Mouse (Mus musculus) urinary bladder, postnatal 10 days (tissue): ENCODE results near the gene Rev1.
A peak's percentile ranks its signal among the peaks of the same experiment; 100 is the strongest.

ENCODE experiments used
- DNase-seq: peaks from one replicate; pipeline ENCODE4 v3.0.0; 2022; ENCODE audit warnings: low spot score

Rev1 gene

DNA sequence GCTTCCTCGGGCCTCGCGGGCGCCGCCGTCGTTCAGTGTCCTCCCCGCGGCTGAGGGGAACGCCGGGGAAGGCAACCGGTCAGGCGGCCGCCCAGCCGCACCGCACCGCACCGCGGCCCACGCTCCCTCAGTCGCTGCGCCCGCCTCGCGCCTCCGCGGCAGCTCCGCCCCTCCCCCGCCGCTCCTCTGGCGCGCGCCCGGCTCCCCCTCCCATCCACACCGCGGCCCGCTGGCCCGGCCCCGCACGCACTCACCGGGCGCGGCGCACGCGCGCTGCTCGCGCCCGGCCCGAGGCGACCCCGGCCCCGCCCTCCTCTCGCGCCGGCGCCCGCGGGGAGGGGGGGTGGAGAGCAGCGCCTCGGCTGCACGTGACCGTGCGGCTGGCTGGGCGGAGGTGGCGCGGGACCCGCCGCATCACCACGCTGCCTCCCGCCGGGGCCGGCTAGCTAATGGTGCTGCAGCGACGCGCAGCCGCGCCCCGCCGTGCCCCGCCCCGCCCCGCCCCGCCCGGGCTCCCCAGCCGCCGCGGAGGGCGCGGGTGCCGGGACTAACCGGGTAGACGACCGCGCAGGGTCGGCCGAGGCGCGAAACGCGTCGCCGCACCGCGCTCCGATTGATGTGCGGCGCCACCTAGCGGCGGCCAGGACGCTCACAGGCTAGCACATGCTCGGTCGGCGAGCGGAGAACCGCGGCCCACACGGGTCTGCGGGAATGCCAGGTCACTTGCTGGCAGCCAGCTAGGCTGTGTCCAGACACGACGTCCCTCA lies at the start of gene Rev1:
TSS of gene Rev1 (minus strand) at position 301 of the 767 bp plus-strand sequence.
- peak; percentile 74 for DNase-seq

DNA sequence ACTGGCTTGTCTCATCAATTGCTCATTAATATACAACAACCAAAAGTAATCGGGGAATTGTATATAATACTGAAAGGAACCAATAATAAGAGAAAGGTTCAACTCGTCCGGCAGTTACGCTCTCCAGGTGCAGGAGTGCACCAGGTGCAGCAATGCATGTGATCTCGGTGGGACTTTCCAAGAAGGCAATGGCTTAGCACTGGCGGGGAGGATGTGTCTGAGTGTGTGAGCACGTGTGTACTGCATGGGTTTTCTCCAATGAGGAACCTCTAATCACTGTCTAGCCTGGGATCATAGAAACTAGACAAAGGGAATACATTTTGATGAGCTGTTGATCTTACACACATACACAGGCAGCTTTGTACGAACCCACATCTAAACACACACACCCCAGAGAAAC lies 49.3 kb upstream of the Rev1 start:
- DNase-seq: no peak

DNA sequence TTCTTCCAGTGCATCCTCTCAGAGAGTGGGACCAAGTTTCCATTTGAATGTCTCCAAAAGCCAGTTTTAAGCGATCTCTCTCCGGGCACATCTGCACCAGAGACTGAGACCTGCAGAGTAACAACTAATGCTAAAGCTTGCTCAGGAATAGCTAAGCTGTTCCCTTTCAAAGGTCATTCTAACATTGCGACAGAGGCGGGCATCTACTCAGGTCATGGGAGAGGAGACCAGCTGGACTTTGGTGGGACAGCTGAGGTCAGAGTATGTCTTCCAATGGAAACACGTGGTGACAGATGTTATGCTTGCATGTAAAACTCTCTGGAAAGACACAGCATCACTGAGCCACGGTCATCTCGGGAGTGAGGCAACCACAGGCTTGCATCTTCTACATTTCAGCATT lies 46.5 kb upstream of the Rev1 start:
- DNase-seq: no peak

DNA sequence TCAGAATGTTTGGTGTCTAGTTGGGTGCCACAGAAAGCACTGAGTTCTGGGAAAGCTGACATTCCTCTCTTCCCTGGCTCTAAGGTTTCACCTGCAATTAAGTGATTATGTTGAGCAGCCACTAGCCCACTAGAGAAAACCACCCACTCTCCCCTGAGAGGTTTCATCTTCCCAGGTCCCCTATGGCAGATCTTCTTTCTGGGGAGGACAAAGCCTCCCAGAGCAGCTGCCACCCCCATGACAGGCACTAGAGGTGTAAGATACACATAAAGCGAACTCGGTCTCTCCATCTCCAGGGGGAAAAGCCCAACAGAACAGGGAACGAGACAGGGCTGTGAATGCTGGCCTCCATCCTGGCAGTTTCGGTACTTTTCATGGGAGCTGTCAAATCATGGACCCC lies 42.3 kb upstream of the Rev1 start:
- no peak for DNase-seq

DNA sequence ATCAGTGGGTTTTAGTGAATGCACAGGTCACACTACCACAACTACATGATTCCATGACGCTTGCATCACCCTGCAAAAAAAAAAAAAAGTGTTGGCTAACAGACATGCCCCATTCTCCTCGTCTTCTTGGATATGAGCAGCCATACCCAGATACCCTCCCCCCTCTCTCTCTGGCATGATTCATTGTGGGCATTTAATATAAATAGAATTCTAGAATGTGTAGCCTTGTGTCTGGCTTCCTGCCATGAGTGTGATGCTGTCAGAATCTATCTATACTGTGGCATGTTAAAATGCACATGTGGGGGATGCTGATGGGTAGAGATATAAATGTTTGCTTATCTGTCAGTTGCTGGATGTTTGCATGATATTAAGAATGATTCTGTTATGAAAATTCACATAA lies 36.1 kb upstream of the Rev1 start:
- DNase-seq: no peak

DNA sequence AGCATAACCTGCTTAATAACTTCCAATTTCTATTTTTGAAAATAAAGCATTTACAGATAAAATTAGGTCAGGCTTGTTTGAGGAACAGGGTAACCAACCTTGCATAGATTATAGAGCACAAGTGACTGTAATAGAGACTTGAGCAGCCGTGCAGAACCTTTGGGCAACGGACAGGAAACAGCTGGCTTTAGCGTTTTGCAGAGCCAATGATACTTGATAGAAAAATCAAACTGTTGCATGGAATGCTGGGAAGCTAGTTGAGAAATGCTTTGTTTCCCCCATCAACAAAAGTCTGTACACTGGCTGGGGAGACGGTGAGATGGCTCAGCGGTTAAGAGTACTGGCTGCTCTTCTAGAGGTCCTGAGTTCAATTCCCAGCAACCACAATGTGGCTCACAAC lies 20.5 kb upstream of the Rev1 start:
- DNase-seq: no peak

DNA sequence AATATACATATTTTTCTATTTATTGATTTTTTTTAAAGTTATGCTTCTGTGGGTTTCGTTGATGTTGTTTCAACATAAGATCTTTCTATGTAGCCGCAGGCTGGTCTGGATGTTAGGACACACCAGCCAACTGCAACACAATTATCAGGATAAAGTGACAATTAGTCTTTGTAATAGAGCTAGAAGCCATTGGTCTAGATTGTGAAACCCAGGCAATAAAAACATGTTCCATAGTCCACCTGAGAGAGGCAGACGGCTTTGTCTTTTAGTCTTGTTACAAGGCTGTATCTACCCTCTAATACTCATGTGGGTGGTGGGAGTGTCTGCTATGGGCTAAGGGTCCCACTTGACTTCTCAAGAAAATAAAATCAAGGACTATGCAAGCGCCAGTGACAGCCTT lies 16.4 kb upstream of the Rev1 start:
- no peak for DNase-seq

DNA sequence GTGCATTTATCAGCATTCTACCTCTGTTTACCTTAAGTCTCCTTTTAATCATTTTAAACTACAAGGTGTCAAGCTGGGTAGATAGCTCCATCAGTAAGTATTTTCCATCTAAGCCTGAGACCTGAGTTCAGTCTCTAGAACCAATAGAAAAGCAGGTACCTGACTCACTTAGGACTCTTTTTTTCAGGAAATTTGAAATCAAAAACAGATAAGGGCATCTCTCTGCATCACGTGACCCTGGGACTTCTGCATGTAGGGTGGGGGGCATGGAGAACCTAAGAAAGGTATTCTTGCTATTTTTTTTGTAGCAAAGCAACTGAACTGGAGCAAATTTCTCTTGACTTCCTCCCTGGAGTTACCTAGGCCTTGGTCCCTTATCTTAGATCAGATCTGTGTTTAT lies 11.8 kb upstream of the Rev1 start:
- DNase-seq: no peak

DNA sequence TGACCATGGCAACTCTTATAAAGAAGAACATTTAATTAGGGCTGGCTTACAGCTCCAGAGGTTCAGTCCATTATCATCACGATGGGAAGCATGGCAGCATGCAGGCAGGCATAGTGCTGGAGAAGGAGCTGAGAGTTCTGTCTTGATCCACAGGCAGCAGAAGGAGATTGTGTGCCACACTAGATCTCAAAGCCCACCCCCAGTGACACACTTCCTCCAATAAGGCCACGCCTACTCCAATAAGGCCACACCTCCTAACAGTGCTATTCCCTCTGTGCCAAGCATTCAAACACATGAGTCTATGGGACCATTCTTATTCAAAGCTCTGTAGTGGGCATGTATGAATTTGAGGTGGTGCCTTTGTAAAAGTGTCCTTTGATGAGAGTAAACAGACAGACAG lies 11.3 kb upstream of the Rev1 start:
- DNase-seq: no peak

DNA sequence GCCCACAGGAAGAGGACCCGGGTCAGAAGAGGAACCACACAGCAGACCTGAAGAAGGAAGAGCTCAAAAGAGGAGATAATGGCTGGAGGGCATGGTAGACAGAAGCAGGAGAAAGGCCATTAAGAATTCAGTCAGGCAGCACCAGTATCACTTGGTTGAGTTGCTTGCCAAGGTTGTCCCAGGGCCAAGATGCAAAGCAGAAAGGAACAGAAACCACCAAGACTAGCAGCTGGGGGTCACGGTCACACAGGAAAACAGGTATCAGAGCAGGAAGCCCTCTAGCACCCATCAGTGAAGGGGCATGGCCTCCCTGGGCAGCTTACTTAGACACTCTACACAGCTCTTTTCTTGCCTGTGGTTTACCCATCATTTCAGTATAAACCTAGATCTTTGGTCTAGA lies 9.8 kb upstream of the Rev1 start:
- DNase-seq: no peak

DNA sequence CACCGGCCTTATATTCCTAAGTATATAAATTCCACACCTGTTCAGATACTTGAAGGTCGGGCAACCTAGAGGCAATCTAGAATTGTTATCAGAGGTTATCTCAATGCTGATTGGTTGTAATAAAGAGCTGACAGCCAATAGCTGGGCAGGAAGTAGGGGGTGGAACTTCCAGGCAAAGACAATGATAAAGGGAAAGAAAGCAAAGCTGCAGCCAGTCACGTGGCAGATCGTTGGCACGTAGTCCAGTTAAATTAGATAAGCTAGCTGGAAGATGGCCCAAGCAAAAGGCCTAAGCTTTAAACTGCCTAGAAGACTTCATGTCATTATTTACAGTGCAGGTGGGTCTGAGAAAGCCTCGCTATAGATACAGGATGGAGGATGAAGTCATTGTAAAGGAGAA lies 3.3 kb upstream of the Rev1 start:
- DNase-seq: no peak

DNA sequence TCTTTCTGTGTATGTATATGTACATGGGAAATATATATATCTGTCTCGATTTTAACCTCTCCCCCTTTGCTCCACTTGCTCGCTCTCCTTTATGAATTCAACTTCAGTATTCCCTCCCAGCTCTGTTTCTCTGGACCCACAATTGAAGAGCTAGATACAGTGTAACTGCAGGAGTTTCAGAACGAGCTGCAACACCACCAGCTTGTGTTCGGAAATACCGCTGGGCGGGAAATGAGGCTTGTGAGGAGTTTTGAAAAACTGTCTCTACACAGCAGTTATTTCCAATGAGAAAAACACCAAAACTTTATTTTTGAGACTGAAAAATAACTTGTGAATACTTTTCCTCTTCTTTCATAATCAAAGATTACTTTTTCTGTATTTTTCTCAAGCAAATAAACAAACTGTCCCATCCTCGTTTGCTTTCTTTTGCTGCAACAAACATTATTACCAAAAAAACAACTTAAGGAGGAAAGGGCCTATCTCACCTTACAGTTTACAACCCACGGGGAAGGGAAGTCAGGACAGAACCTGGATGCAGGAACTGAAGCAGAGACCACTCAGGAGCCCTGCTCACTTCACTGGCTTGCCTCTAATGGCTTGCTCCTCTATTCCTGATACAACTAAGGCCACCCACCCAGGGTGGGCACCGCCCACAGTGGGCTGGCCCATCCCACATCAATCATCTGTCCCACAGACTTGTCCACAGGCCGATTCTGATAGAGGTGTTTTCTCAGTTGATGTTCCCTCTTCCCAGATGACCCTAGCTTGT lies 1.3 kb upstream of the Rev1 start:
- no peak for DNase-seq

DNA sequence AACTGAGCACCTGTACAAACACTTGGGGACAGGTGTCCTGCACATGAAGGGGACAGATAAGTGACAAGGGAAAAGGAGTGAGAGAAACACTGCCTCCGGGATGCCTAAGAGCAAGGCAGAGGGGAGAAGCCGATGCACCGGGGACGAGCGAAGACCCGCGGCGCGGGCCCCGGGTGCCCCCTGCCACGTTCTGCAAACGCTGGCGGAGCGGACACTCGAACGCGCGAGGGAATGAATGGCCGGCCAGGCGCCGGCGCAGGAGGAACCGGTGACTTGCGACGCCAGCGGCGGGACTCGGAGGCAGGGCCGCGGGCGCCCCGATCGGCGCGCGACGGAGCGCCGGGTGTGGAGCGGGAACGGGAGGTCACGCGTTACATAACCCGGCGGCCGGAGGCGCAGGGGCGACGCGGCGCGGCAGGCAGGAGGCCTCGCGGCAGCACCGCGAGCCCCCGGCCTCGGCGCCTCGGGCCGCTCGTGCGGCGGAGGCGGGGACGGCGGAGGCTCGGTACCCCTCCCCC lies 623 bp downstream of the Rev1 start:
- DNase-seq: no peak

DNA sequence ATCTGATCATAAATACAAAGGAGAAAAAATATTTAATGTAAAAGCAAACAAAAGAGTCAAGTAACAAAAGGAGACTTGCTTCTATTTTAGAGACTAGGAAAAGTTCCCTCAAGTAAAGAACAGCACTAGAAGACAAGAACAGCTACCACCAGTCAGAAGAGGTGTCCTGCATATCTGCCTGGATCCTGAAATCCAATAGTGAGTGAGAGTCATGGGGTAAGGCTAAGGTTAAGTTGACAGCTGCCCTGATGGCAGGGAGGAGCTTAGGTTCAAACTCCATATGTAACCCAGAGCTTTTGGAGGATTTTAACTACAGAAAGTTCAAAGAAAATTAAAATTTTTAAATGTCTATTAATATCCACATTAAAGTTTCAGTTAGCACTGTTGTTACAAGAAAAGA lies 2.6 kb downstream of the Rev1 start:
- DNase-seq: no peak

DNA sequence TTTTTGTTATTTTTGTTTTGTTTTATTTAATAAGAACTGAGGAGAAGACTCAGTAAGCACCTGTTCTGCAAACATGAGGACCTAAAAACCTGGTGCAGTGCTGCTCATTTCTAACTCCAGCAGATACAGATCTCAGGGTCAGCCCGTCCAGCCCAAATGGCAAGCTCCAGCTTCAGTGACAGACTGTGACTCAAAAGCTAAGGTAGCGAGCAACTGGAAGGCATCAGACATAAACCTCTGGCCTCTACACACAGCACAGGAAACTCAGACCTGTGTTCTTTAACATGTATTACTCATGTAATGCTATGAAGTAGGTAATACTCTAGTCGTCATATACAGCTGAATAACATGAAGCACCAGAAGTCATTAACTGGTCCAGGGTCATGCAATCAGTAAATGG lies 3.2 kb downstream of the Rev1 start:
- no peak for DNase-seq

DNA sequence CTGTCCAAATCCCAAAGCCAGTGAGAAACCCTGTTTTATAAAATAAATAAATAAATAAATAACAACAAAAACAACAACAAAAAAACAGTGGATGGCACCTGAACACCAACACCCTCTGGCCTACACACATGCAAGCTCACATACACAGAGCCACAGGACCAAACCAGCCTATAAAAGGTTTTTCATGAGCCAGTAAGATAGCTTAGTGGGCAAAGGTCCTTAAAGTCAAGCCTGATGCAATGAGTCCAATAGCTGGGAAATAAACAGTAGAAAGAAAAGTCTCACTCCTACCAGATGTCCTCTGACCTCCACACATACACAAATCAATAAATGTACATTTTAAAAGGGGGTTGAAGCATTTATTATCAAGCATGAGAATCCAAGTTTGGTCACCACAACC lies 5.3 kb downstream of the Rev1 start:
- no peak for DNase-seq

DNA sequence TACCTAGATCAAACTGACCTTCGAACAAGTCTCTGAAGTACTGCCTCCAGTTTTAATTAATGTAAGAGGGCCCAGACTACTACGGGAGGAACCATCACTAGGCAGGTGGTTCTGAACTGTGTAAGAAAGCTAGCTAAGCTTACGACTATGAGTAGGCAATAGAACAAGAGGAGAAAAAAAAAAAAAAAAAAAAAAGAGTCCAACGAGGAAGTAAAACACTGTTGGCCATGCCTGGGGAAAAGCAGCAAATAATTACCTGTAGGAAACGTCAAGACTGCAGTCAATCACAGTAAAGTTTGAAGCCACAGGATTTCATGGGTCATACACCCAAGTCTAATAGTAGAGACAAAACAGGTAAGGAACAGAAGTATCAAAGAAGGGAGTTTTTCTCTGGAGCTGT lies 8.7 kb downstream of the Rev1 start:
- DNase-seq: no peak

DNA sequence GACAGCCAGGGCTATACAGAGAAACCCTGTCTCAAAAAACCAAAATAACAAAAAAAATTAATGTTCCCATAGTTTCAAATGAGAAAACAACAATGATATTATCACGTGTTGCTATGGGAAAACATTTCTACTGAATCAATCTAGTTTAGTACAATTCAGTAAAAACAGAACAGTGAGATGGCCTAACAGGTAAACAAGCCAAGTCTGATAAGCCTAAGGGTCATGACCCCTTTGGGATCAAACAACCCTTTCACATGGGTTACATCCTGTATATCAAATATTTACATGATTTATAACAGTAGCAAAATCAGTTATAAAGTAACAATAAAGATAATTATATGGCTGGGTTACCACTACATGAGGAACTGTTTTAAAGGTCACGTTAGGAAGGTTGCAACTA lies 11.0 kb downstream of the Rev1 start:
- DNase-seq: no peak

DNA sequence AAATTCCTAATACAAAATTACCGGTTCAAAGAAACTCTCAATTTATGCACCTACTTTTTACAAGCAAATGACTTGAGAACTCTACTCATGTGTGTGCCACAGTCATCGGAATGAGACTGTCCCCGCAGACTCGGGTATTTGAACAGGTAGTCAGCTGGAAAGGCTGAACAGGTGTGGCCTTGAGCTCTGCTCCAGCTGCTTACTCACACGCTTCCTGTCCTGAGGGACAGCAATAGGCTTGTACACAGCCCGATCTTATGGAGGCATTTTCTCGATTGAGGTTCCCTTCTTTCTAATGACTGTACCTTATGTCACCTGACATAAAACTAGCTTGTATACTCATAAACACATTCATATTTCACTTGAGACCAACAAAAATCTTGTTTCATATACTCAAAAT lies 19.8 kb downstream of the Rev1 start:
- DNase-seq: no peak

DNA sequence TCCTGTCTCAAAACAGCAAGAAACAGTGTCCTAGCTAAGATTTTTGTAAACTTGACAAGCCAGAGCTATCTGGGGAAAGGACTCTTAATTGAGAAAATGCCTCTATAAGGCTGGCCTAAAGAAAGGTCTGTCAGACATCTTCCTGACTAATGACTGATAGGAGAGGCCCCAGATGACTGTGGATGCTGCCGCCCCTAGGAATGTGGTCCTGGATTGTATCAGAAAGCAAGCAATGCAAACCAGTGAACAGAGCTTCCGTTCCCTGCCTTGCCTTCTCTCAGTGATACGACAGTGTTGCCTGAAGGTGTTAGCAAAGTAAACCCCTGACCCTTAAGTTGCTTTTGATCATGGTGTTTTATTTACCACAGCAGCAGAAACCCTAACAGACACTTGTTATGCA lies 25.8 kb downstream of the Rev1 start:
- no peak for DNase-seq

DNA sequence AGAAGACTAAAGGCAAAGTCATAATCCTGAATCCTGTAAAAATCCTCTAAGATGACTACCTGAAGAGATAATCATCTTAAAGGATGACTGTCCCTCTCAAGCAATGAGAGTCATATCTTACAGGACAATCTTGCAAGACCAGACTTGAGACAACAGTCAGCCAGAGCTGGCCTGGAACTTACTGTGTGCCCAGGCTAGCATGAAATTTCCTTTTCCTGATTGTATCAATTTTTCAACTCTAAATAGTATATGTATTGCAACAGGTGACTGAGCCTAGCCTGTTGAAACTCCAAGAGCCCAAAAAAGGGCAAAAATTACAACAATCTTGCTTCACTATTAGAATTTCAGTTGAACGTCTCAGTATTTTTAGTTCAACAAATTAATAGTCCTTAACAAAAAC lies 26.4 kb downstream of the Rev1 start:
- no peak for DNase-seq

DNA sequence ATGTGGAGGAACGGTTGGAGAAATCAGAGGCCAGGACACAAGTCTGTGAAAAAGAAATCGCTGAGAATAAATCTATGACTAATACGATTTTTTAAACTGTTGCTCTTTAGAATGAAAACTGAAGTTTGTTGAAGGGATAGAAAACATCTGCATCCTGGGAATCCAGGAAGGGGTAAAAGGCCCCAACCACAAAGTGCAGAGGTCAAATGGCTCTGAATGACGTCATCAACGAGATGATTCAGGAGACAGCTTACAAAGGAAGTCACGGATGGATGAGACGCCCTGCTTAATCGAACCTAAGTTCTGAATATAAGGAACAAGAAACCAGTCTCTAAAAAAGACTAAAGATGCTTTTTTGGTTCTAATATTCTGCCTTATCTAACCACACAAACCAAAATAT lies 48.3 kb downstream of the Rev1 start:
- no peak for DNase-seq

DNA sequence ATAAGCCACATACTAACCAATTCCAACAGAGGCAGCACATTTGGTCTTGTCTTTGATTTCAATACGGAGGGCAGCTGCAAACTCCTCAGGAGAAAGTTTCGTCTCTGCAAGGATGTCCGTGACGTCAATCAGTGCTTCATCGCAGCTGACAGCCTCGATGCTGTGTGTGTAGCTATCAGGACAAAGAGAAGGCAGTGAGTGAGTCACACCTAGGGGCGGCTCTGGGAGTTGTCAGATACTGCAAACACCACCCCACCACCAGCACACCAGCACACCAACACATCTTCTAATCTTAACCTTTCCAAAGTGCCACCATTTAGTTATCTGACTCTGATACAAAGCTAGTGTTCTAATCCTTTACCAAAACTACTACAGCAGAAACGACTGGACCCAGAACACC lies 58.3 kb downstream of the Rev1 start:
- DNase-seq: no peak

DNA sequence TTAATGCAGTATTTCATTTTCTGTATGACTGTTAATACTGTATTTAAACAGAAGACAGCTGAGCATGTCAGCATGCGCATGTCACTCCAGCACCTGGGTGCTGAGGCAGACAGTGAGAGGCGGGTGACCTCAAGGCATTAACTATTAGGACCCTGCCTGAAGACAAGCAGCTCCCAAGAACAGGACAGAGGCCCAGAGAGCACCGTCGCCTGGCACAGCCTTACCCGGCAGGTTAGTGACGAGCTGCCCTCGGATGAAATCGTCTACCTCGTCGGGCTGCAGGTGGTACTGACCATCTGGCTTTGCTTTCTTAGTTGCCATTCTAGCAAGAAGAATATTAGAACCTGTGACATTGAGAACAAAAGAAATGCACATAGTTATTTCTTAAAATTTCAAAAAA lies 62.3 kb downstream of the Rev1 start:
- no peak for DNase-seq
